Mouse (Mus musculus): ENCODE results near the gene Stt3b. TPM values are rescaled to one million over a fixed set of nuclear protein-coding genes. Genes with fewer than 3 reads are reported as not detected.

The Stt3b gene
- polyA plus RNA-seq, 1 experiment from 2014 or later, result 116 TPM

- DNase-seq (ENCODE audit: low spot score), result no peak
- ATAC-seq (ENCODE audit: low read depth), result no peak
- peaks cover 52% of the 10 kb centered on the region for H3K36me3 ChIP-seq (ENCODE audit: control insufficient read depth, insufficient read depth, low read length)
- H3K9ac ChIP-seq (ENCODE audit: low read depth, low read length), result no peak overlapping the region
- no peak overlapping the region for H3K4me2 ChIP-seq (ENCODE audit: low read depth, low read length)
- no peaks in the 10 kb centered on the region for H3K4me1 ChIP-seq (ENCODE audit: control insufficient read depth, insufficient read depth, low read length)
- no peak overlapping the region for H3K27ac ChIP-seq (replicated peaks; ENCODE audit: low read depth, low read length)
- no peak overlapping the region for H3K4me3 ChIP-seq (ENCODE audit: low read depth, low read length)
- 85% methylated on average over 3 of the region's 3 CpGs for WGBS
- H3K27me3 ChIP-seq (replicated peaks; ENCODE audit: control insufficient read depth, insufficient read depth, low read length), result no peaks in the 10 kb centered on the region
- H3K9me3 ChIP-seq (ENCODE audit: control insufficient read depth, low read length), result 0 out of 2 replicates have a peak, but pooled peaks cover 5% of the 10 kb centered on the region
Measured at GRCm38 (mm10) chr9:115271556-115271955, 38.7 kb downstream of the Stt3b start.

- no peaks in the 10 kb centered on the region for H3K27me3 ChIP-seq (replicated peaks; ENCODE audit: control insufficient read depth, insufficient read depth, low read length)
- no peak overlapping the region for H3K27ac ChIP-seq (replicated peaks; ENCODE audit: low read depth, low read length)
- H3K4me2 ChIP-seq (ENCODE audit: low read depth, low read length), result no peak overlapping the region
- H3K4me1 ChIP-seq (ENCODE audit: control insufficient read depth, insufficient read depth, low read length), result no peaks in the 10 kb centered on the region
- H3K9ac ChIP-seq (ENCODE audit: low read depth, low read length), result no peak overlapping the region
- no peak overlapping the region for H3K4me3 ChIP-seq (ENCODE audit: low read depth, low read length)
- no peak for ATAC-seq (ENCODE audit: low read depth)
- H3K36me3 ChIP-seq (ENCODE audit: control insufficient read depth, insufficient read depth, low read length), result peaks cover 46% of the 10 kb centered on the region
- 84% methylated on average over 5 of the region's 5 CpGs for WGBS
- no peak for DNase-seq (ENCODE audit: low spot score)
- no peaks in the 10 kb centered on the region for H3K9me3 ChIP-seq (ENCODE audit: control insufficient read depth, low read length)
Measured at GRCm38 (mm10) chr9:115261896-115262295, 48.3 kb downstream of the Stt3b start.

GRCm38 (mm10) chr9:115261456-115261855 is 48.8 kb downstream of the Stt3b start:
- no peaks in the 10 kb centered on the region for H3K9me3 ChIP-seq (ENCODE audit: control insufficient read depth, low read length)
- 79% methylated on average over 8 of the region's 8 CpGs for WGBS
- H3K27me3 ChIP-seq (replicated peaks; ENCODE audit: control insufficient read depth, insufficient read depth, low read length), result no peaks in the 10 kb centered on the region
- DNase-seq (ENCODE audit: low spot score) (peak; percentile 33), ATAC-seq (ENCODE audit: low read depth) (no peak)
- no peak overlapping the region for H3K4me3 ChIP-seq (ENCODE audit: low read depth, low read length)
- no peak overlapping the region for H3K27ac ChIP-seq (replicated peaks; ENCODE audit: low read depth, low read length)
- H3K9ac ChIP-seq (ENCODE audit: low read depth, low read length), result no peak overlapping the region
- H3K4me1 ChIP-seq (ENCODE audit: control insufficient read depth, insufficient read depth, low read length), result no peaks in the 10 kb centered on the region
- H3K36me3 ChIP-seq (ENCODE audit: control insufficient read depth, insufficient read depth, low read length), result peaks cover 48% of the 10 kb centered on the region
- no peak overlapping the region for H3K4me2 ChIP-seq (ENCODE audit: low read depth, low read length)

GRCm38 (mm10) chr9:115260464-115260863 is 49.8 kb downstream of the Stt3b start:
- H3K4me2 ChIP-seq (ENCODE audit: low read depth, low read length), result no peak overlapping the region
- H3K9me3 ChIP-seq (ENCODE audit: control insufficient read depth, low read length), result no peaks in the 10 kb centered on the region
- H3K4me1 ChIP-seq (ENCODE audit: control insufficient read depth, insufficient read depth, low read length), result no peaks in the 10 kb centered on the region
- DNase-seq (ENCODE audit: low spot score) (no peak), ATAC-seq (ENCODE audit: low read depth) (no peak)
- no peak overlapping the region for H3K9ac ChIP-seq (ENCODE audit: low read depth, low read length)
- H3K27me3 ChIP-seq (replicated peaks; ENCODE audit: control insufficient read depth, insufficient read depth, low read length), result no peaks in the 10 kb centered on the region
- 82% methylated on average over 7 of the region's 7 CpGs for WGBS
- H3K4me3 ChIP-seq (ENCODE audit: low read depth, low read length), result no peak overlapping the region
- no peak overlapping the region for H3K27ac ChIP-seq (replicated peaks; ENCODE audit: low read depth, low read length)
- H3K36me3 ChIP-seq (ENCODE audit: control insufficient read depth, insufficient read depth, low read length), result peaks cover 49% of the 10 kb centered on the region

GRCm38 (mm10) chr9:115259866-115260265 is 50.4 kb downstream of the Stt3b start:
- ATAC-seq (ENCODE audit: low read depth), result no peak
- Histone ChIP-seq H3K9ac (ENCODE audit: low read depth, low read length) (no peak overlapping the region), H3K4me3 (ENCODE audit: low read depth, low read length) (no peak overlapping the region), H3K27me3 (replicated peaks; ENCODE audit: control insufficient read depth, insufficient read depth, low read length) (no peaks in the 10 kb centered on the region), H3K9me3 (ENCODE audit: control insufficient read depth, low read length) (no peaks in the 10 kb centered on the region), H3K36me3 (ENCODE audit: control insufficient read depth, insufficient read depth, low read length) (peaks cover 49% of the 10 kb centered on the region), H3K4me1 (ENCODE audit: control insufficient read depth, insufficient read depth, low read length) (no peaks in the 10 kb centered on the region), H3K4me2 (ENCODE audit: low read depth, low read length) (no peak overlapping the region), H3K27ac (replicated peaks; ENCODE audit: low read depth, low read length) (no peak overlapping the region)
- 84% methylated on average over 4 of the region's 4 CpGs for WGBS
- DNase-seq (ENCODE audit: low spot score), result no peak

GRCm38 (mm10) chr9:115257733-115258286 is 52.4 kb downstream of the Stt3b start:
- Histone ChIP-seq H3K36me3 (ENCODE audit: control insufficient read depth, insufficient read depth, low read length) (peaks cover 59% of the 10 kb centered on the region), H3K4me3 (ENCODE audit: low read depth, low read length) (no peak overlapping the region)
- no peak for ATAC-seq (ENCODE audit: low read depth)

GRCm38 (mm10) chr9:115249145-115249544 is 61.1 kb downstream of the Stt3b start:
- H3K9me3 ChIP-seq (ENCODE audit: control insufficient read depth, low read length), result no peaks in the 10 kb centered on the region
- H3K36me3 ChIP-seq (ENCODE audit: control insufficient read depth, insufficient read depth, low read length), result peaks cover 85% of the 10 kb centered on the region
- H3K4me3 ChIP-seq (ENCODE audit: low read depth, low read length), result no peak overlapping the region
- H3K9ac ChIP-seq (ENCODE audit: low read depth, low read length), result no peak overlapping the region
- no peak overlapping the region for H3K27ac ChIP-seq (replicated peaks; ENCODE audit: low read depth, low read length)
- no peak for ATAC-seq (ENCODE audit: low read depth)
- H3K4me1 ChIP-seq (ENCODE audit: control insufficient read depth, insufficient read depth, low read length), result no peaks in the 10 kb centered on the region
- no peak overlapping the region for H3K4me2 ChIP-seq (ENCODE audit: low read depth, low read length)
- no peaks in the 10 kb centered on the region for H3K27me3 ChIP-seq (replicated peaks; ENCODE audit: control insufficient read depth, insufficient read depth, low read length)
- no peak for DNase-seq (ENCODE audit: low spot score)
- WGBS, result 77% methylated on average over 5 of the region's 5 CpGs

More at GRCm38 (mm10) chr9:115257733-115258286, 52.4 kb downstream of the Stt3b start:
- Histone ChIP-seq H3K27ac (replicated peaks; ENCODE audit: low read depth, low read length) (no peak overlapping the region), H3K4me2 (ENCODE audit: low read depth, low read length) (no peak overlapping the region), H3K4me1 (ENCODE audit: control insufficient read depth, insufficient read depth, low read length) (no peaks in the 10 kb centered on the region), H3K9me3 (ENCODE audit: control insufficient read depth, low read length) (no peaks in the 10 kb centered on the region), H3K9ac (ENCODE audit: low read depth, low read length) (no peak overlapping the region), H3K27me3 (replicated peaks; ENCODE audit: control insufficient read depth, insufficient read depth, low read length) (no peaks in the 10 kb centered on the region)
- WGBS, result 83% methylated on average over 6 of the region's 6 CpGs
- DNase-seq (ENCODE audit: low spot score), result no peak

GRCm38 (mm10) chr9:115245092-115245491 is 65.1 kb downstream of the Stt3b start:
- Histone ChIP-seq H3K4me1 (ENCODE audit: control insufficient read depth, insufficient read depth, low read length) (no peaks in the 10 kb centered on the region), H3K4me2 (ENCODE audit: low read depth, low read length) (no peak overlapping the region), H3K27ac (replicated peaks; ENCODE audit: low read depth, low read length) (no peak overlapping the region), H3K4me3 (ENCODE audit: low read depth, low read length) (no peak overlapping the region), H3K36me3 (ENCODE audit: control insufficient read depth, insufficient read depth, low read length) (peaks cover 91% of the 10 kb centered on the region), H3K27me3 (replicated peaks; ENCODE audit: control insufficient read depth, insufficient read depth, low read length) (no peaks in the 10 kb centered on the region), H3K9ac (ENCODE audit: low read depth, low read length) (no peak overlapping the region), H3K9me3 (ENCODE audit: control insufficient read depth, low read length) (no peaks in the 10 kb centered on the region)
- 80% methylated on average over 6 of the region's 6 CpGs for WGBS
- DNase-seq (ENCODE audit: low spot score) (peak; percentile 20), ATAC-seq (ENCODE audit: low read depth) (0 out of 2 replicates have a peak, but pooled peaks have one; percentile 30)

GRCm38 (mm10) chr9:115243630-115244029 is 66.6 kb downstream of the Stt3b start:
- DNase-seq (ENCODE audit: low spot score), result peak; percentile 50
- no peaks in the 10 kb centered on the region for H3K27me3 ChIP-seq (replicated peaks; ENCODE audit: control insufficient read depth, insufficient read depth, low read length)
- no peaks in the 10 kb centered on the region for H3K4me1 ChIP-seq (ENCODE audit: control insufficient read depth, insufficient read depth, low read length)
- H3K9me3 ChIP-seq (ENCODE audit: control insufficient read depth, low read length), result no peaks in the 10 kb centered on the region
- no peak overlapping the region for H3K9ac ChIP-seq (ENCODE audit: low read depth, low read length)
- H3K4me2 ChIP-seq (ENCODE audit: low read depth, low read length), result no peak overlapping the region
- H3K36me3 ChIP-seq (ENCODE audit: control insufficient read depth, insufficient read depth, low read length), result peaks cover 88% of the 10 kb centered on the region
- 62% methylated on average over 6 of the region's 6 CpGs for WGBS
- H3K27ac ChIP-seq (replicated peaks; ENCODE audit: low read depth, low read length), result no peak overlapping the region
- ATAC-seq (ENCODE audit: low read depth), result no peak
- H3K4me3 ChIP-seq (ENCODE audit: low read depth, low read length), result no peak overlapping the region
